Mouse (Mus musculus): ENCODE data around the gene Sirt6. TPM values are rescaled to one million over a fixed set of nuclear protein-coding genes. Genes with fewer than 3 reads are reported as not detected.
"Not testable (repeated sequence)": the region's sequence is repeated elsewhere in the genome, so short reads cannot be mapped to it uniquely, and the experiment has no call there.

Sirt6 gene
- polyA plus RNA-seq, 1 experiment from 2014 or later = 12.7 TPM

- no peak overlapping the region for H3K27ac ChIP-seq
- peak overlapping the region; percentile 77 for H3K4me3 ChIP-seq
- 73% methylated on average over 8 of the region's 8 CpGs for WGBS (ENCODE audit: insufficient replicate concordance)
- H3K36me3 ChIP-seq = no peaks in the 10 kb centered on the region
- peaks cover 29% of the 10 kb centered on the region for H3K4me1 ChIP-seq
- H3K27me3 ChIP-seq (replicated peaks) = peaks cover 21% of the 10 kb centered on the region
- H3K4me2 ChIP-seq = peak overlapping the region; percentile 97
- peak overlapping the region; percentile 91; the same call in 1 of the 2 replicates for H3K9ac ChIP-seq
- ATAC-seq = no peak
- no peaks in the 10 kb centered on the region for H3K9me3 ChIP-seq (replicated peaks)
These were observed 14.5 kb upstream of the Sirt6 start for GRCm38 (mm10) chr10:81641978-81642647.

DNA sequence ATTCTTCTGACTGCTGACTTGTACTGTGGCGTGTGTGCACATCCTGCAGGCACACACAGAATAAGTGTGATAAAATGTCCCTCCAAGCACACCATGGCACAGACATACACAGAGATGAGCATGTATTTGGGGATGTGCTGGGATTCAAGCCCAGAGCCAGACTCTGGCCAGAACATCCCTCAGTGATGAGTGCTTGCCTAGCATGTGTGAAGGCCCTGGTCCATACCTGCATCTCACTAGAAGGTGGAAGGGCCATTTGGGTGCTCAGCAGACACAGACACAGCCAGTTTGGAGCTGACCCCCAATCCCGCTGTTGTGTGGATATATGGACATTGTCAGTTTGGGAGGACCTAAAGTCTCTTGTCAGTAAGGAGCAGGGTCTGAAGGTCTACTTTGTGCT lies 14.0 kb upstream of the Sirt6 start:
- ATAC-seq = no peak
- Histone ChIP-seq H3K9me3 (replicated peaks) (no peaks in the 10 kb centered on the region), H3K9ac (no peak overlapping the region), H3K27ac (no peak overlapping the region), H3K4me2 (no peak overlapping the region), H3K27me3 (replicated peaks) (peaks cover 21% of the 10 kb centered on the region), H3K4me1 (peaks cover 29% of the 10 kb centered on the region), H3K36me3 (no peaks in the 10 kb centered on the region), H3K4me3 (no peak overlapping the region)
- 73% methylated on average over 2 of the region's 2 CpGs for whole genome bisulfite sequencing (ENCODE audit: insufficient replicate concordance)

GRCm38 (mm10) chr10:81640825-81641224 lies 13.2 kb upstream of the Sirt6 start:
- H3K4me2 ChIP-seq; H3K9ac ChIP-seq; H3K27ac ChIP-seq; H3K4me3 ChIP-seq; ATAC-seq; H3K36me3 ChIP-seq; H3K9me3 ChIP-seq (replicated peaks): not testable (repeated sequence)
- WGBS (ENCODE audit: insufficient replicate concordance) = 51% methylated on average over 4 of the region's 4 CpGs
- H3K27me3 ChIP-seq (replicated peaks) = peaks cover 21% of the 10 kb centered on the region
- peaks cover 35% of the 10 kb centered on the region for H3K4me1 ChIP-seq

DNA sequence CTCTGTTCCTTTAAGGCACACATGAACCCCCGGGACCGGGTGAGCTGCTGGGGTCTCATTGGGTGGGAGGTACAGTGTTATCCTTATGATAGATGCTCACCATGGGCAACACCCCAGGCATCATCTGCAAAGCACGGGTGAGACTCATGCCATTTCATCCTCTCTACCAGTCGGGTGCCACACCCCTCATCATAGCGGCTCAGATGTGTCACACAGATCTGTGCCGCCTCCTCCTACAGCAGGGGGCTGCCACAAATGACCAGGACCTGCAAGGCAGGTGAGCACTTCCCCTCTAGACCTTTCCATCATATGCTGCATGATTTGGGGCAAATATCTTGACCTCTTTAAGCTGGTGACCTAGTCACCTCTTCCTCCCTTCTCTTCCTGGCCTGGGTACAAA lies 10.5 kb upstream of the Sirt6 start:
- WGBS (ENCODE audit: insufficient replicate concordance) = 45% methylated on average over 6 of the region's 6 CpGs
- Histone ChIP-seq H3K27me3 (replicated peaks) (peaks cover 32% of the 10 kb centered on the region), H3K4me3 (no peak overlapping the region), H3K27ac (no peak overlapping the region), H3K9me3 (replicated peaks) (no peaks in the 10 kb centered on the region), H3K9ac (no peak overlapping the region), H3K36me3 (no peaks in the 10 kb centered on the region), H3K4me1 (peaks cover 42% of the 10 kb centered on the region), H3K4me2 (no peak overlapping the region)
- no peak for ATAC-seq

DNA sequence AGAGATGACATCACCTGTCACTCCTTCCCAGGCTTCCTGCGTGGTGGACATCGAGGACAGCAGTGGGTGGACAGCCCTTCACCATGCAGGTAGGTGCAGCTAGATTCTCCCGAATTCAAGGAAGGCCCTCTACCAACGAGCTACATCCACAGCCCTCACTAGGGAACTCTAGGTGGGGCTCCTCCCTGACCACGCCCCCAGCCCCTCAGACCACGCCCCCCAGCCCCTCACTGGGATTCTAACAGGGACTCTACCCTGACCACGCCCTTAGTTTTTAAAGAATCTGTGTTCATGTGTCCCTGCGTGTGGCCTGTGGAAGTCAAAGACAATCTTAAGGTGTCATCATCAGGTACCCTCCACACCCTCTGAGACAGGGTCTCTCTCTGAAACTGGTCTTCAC lies 8.7 kb upstream of the Sirt6 start:
- Histone ChIP-seq H3K4me1 (peaks cover 32% of the 10 kb centered on the region), H3K4me2 (no peak overlapping the region), H3K9me3 (replicated peaks) (no peaks in the 10 kb centered on the region), H3K27ac (no peak overlapping the region), H3K9ac (no peak overlapping the region), H3K4me3 (no peak overlapping the region), H3K27me3 (replicated peaks) (peaks cover 32% of the 10 kb centered on the region), H3K36me3 (no peaks in the 10 kb centered on the region)
- 10% methylated on average over 8 of the region's 8 CpGs for WGBS (ENCODE audit: insufficient replicate concordance)
- ATAC-seq = no peak

DNA sequence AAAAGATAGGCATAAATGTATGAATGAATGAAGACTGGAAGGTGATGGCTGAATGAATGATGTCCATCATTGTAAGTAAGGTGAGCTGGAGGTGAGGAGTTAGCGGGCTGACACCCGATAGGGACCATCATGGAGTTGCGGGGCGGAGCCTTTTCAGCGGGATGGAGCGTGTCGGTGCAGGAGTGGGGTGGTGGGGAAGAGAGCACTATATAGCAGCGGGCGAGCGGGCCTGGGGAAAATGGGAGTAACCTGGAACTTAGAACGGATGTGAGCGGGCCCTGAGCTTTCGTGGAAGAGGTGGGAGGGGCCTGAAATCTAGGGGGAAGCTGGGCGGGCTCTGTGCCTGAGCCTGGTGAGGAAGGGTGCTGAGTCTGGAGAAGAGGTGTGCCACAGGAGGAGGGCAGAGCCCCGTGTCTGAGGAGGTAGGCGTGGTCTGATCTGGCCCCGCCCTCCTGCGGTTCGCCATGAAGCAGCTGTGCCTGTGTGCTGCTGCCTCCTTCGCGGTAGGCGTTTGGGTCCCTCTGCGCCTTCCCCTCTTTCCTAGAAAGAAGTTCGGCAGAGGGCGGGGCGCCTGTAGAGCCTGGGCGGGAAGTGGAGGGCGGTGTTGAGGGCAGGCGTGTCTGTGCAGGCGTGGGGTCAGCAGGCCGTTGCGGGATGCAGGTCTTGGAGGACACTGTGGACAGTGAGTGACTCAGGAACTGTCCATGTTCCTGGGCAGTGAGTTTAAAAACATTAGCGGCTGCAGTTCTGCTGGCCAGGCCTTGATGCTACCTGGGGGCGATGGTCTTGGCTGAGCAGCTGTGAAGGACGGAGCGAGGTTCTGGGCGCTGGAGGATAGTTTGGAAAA lies 5.9 kb upstream of the Sirt6 start:
- H3K9ac ChIP-seq = peak overlapping the region; percentile 58
- peak overlapping the region; percentile 71 for H3K27ac ChIP-seq
- peak overlapping the region; percentile 75 for H3K4me2 ChIP-seq
- H3K4me1 ChIP-seq = peaks cover 33% of the 10 kb centered on the region
- WGBS (ENCODE audit: insufficient replicate concordance) = 5% methylated on average over 37 of the region's 37 CpGs
- peak; percentile 96 for ATAC-seq
- peak overlapping the region; percentile 53 for H3K4me3 ChIP-seq
- H3K9me3 ChIP-seq (replicated peaks) = no peaks in the 10 kb centered on the region
- peaks cover 25% of the 10 kb centered on the region for H3K27me3 ChIP-seq (replicated peaks)
- H3K36me3 ChIP-seq = no peaks in the 10 kb centered on the region

DNA sequence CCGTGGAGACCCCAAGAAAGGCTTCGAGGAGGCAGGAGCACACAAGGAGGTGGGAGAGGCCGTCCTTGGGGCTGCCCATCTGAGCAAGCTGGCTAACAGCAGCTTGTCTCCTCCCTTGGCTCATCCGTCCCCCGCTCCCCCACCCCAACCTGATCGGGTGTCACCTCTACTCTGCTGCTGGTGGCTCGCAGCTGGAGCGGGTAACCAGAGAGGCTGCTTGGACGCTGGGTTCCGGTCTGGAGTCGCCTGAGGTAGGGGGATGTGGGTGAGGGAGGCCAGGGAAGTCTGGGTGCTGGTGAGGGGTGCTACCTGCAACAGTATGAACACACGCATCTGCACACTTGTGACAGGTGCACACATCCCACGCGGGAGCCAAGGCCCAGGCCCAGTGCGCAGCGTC lies 793 bp upstream of the Sirt6 start, which contains the start of gene Ankrd24:
Ankrd24 (plus strand) TSS at position 151 of the 400 bp plus-strand sequence.
- whole genome bisulfite sequencing (ENCODE audit: insufficient replicate concordance) = 78% methylated on average over 16 of the region's 16 CpGs
- H3K36me3 ChIP-seq = peaks cover 27% of the 10 kb centered on the region
- ATAC-seq = no peak
- H3K9ac ChIP-seq = peak within 1 kb of the TSS; percentile 76
- peaks cover 41% of the 10 kb centered on the region for H3K4me1 ChIP-seq
- H3K27me3 ChIP-seq (replicated peaks) = peaks cover 6% of the 10 kb centered on the region; the same call in 1 of the 2 replicates
- no peaks in the 10 kb centered on the region for H3K9me3 ChIP-seq (replicated peaks)
- peak within 1 kb of the TSS; percentile 83 for H3K4me2 ChIP-seq
- peak within 1 kb of the TSS; percentile 81 for H3K4me3 ChIP-seq
- H3K27ac ChIP-seq = peak within 1 kb of the TSS; percentile 93

GRCm38 (mm10) chr10:81627836-81628220 lies 231 bp upstream of the Sirt6 start:
- H3K4me3 ChIP-seq = peak overlapping the region; percentile 81
- peaks cover 39% of the 10 kb centered on the region for H3K4me1 ChIP-seq
- peak overlapping the region; percentile 76 for H3K9ac ChIP-seq
- 46% methylated on average over 7 of the region's 7 CpGs for WGBS (ENCODE audit: insufficient replicate concordance)
- peak; percentile 39 for ATAC-seq
- H3K27ac ChIP-seq = peak overlapping the region; percentile 93
- no peaks in the 10 kb centered on the region for H3K9me3 ChIP-seq (replicated peaks)
- H3K4me2 ChIP-seq = peak overlapping the region; percentile 83
- peaks cover 6% of the 10 kb centered on the region; the same call in 1 of the 2 replicates for H3K27me3 ChIP-seq (replicated peaks)
- H3K36me3 ChIP-seq = peaks cover 31% of the 10 kb centered on the region

- Histone ChIP-seq H3K4me2 (peak overlapping the region; percentile 83), H3K36me3 (peaks cover 43% of the 10 kb centered on the region), H3K9ac (peak overlapping the region; percentile 76), H3K4me1 (peaks cover 36% of the 10 kb centered on the region), H3K27ac (peak overlapping the region; percentile 93), H3K4me3 (peak overlapping the region; percentile 81), H3K9me3 (replicated peaks) (no peaks in the 10 kb centered on the region), H3K27me3 (replicated peaks) (peaks cover 6% of the 10 kb centered on the region; the same call in 1 of the 2 replicates)
- 79% methylated on average over 22 of the region's 22 CpGs for WGBS (ENCODE audit: insufficient replicate concordance)
- ATAC-seq = no peak
These were observed 1.2 kb downstream of the Sirt6 start for GRCm38 (mm10) chr10:81626101-81626993.

- Histone ChIP-seq H3K9me3 (replicated peaks) (no peaks in the 10 kb centered on the region), H3K4me2 (no peak overlapping the region), H3K36me3 (peaks cover 47% of the 10 kb centered on the region), H3K27me3 (replicated peaks) (no peaks in the 10 kb centered on the region), H3K4me1 (peaks cover 36% of the 10 kb centered on the region), H3K9ac (no peak overlapping the region), H3K27ac (peak overlapping the region; percentile 17; the same call in 1 of the 2 replicates), H3K4me3 (no peak overlapping the region)
- 49% methylated on average over 8 of the region's 8 CpGs for WGBS (ENCODE audit: insufficient replicate concordance)
- ATAC-seq = no peak
These were observed 4.2 kb downstream of the Sirt6 start for GRCm38 (mm10) chr10:81623441-81623840.

GRCm38 (mm10) chr10:81620786-81621185 lies 6.8 kb downstream of the Sirt6 start:
- no peak overlapping the region for H3K4me2 ChIP-seq
- no peaks in the 10 kb centered on the region for H3K27me3 ChIP-seq (replicated peaks)
- peaks cover 43% of the 10 kb centered on the region for H3K36me3 ChIP-seq
- H3K9me3 ChIP-seq (replicated peaks) = no peaks in the 10 kb centered on the region
- no peak overlapping the region for H3K27ac ChIP-seq
- 55% methylated on average over 9 of the region's 9 CpGs for WGBS (ENCODE audit: insufficient replicate concordance)
- H3K9ac ChIP-seq = no peak overlapping the region
- peaks cover 14% of the 10 kb centered on the region for H3K4me1 ChIP-seq
- no peak overlapping the region for H3K4me3 ChIP-seq
- no peak for ATAC-seq
